Mouse (Mus musculus): ENCODE data around the gene Gm35315.
"Not testable (repeated sequence)": the region's sequence is repeated elsewhere in the genome, so short reads cannot be mapped to it uniquely, and the experiment has no call there.

Gm35315 gene

GRCm38 (mm10) chr5:110100921-110101631 is 6.9 kb upstream of the Gm35315 start:
- DNase-seq: peak; percentile 15 to 19

- DNase-seq: no peak
These were observed 5.7 kb upstream of the Gm35315 start, which contains the start of gene Plcxd1 for GRCm38 (mm10) chr5:110099656-110100580. TSS of gene Plcxd1 (plus strand) at chr5:110099969.

- DNase-seq: peak in 1 of 2 experiments; percentile 8
These were observed 4.8 kb upstream of the Gm35315 start for GRCm38 (mm10) chr5:110098991-110099477.

GRCm38 (mm10) chr5:110094847-110095213 is 610 bp upstream of the Gm35315 start:
- no peak for DNase-seq

- no peak for DNase-seq
These were observed 2.7 kb downstream of the Gm35315 start for GRCm38 (mm10) chr5:110091546-110091945.

GRCm38 (mm10) chr5:110086161-110086866 is 7.9 kb downstream of the Gm35315 start:
- DNase-seq: no peak

GRCm38 (mm10) chr5:110082961-110083360 is 11.3 kb downstream of the Gm35315 start:
- DNase-seq: no peak

- DNase-seq: not testable (repeated sequence)
These were observed 21.8 kb downstream of the Gm35315 start, which contains the start of gene Gm17655 for GRCm38 (mm10) chr5:110072413-110072812. TSS of gene Gm17655 (minus strand) at chr5:110072513.

- DNase-seq: peak; percentile 80 to 86
These were observed 36.4 kb downstream of the Gm35315 start for GRCm38 (mm10) chr5:110057637-110058408.
